Mouse (Mus musculus): Measurements from ENCODE around the gene Col25a1. TPM values are rescaled to one million over a fixed set of nuclear protein-coding genes. Genes with fewer than 3 reads are reported as not detected.

The Col25a1 gene
- polyA plus RNA-seq, 1 experiment from 2014 or later: 0.59 TPM

GRCm38 (mm10) chr3:130094125-130094704 is 37.1 kb upstream of the Col25a1 start:
- Histone ChIP-seq H3K27me3 (replicated peaks; ENCODE audit: control insufficient read depth, insufficient read depth, low read length) (no peaks in the 10 kb centered on the region), H3K4me1 (replicated peaks; ENCODE audit: control insufficient read depth, insufficient read depth, low read length) (no peaks in the 10 kb centered on the region), H3K36me3 (ENCODE audit: control insufficient read depth, insufficient read depth) (no peaks in the 10 kb centered on the region), H3K9me3 (ENCODE audit: control insufficient read depth) (no peaks in the 10 kb centered on the region), H3K9ac (ENCODE audit: low read depth, low read length) (no peak overlapping the region), H3K4me2 (replicated peaks; ENCODE audit: low read depth) (no peak overlapping the region), H3K27ac (ENCODE audit: low read depth, low read length) (no peak overlapping the region), H3K4me3 (ENCODE audit: low read depth, low read length) (no peak overlapping the region)
- TF ChIP-seq CTCF (IDR thresholded peaks at IDR 0.05; ENCODE audit: low read depth): no peak
- 76% methylated on average over 5 of the region's 5 CpGs for WGBS
- ATAC-seq: no peak

DNA sequence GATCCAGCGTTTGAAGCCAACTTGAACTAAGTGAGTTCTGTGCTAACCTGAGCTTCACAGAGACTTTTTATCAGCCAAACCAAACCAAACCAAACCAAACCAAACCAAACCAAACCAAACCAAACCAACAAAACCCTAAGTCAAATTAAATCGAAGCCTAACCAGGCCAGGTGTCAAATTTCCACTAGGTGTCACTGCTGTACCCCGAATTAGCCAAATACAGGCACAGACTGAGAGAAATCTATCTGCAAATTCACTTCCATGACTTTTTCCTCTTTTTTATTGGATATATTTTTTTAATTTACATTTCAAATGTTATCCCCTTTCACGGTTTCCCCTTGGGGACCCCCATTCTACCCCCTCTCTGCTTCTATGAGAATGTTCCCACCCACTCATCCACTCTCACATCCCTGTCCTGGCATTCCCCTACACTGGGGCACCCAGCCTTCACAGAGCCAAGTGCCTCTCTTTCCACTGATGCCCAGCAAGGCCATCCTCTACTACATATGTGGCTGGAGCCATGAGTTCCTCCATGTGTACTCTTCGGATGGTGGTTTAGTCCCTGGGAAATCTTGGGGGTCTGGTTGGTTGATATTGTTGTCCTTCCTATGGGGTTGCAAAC is 36.0 kb upstream of the Col25a1 start:
- H3K27ac ChIP-seq (ENCODE audit: low read depth, low read length): no peak overlapping the region
- H3K4me1 ChIP-seq (replicated peaks; ENCODE audit: control insufficient read depth, insufficient read depth, low read length): no peaks in the 10 kb centered on the region
- no peak overlapping the region for H3K4me3 ChIP-seq (ENCODE audit: low read depth, low read length)
- H3K9ac ChIP-seq (ENCODE audit: low read depth, low read length): no peak overlapping the region
- no peak overlapping the region for H3K4me2 ChIP-seq (replicated peaks; ENCODE audit: low read depth)
- no peaks in the 10 kb centered on the region for H3K27me3 ChIP-seq (replicated peaks; ENCODE audit: control insufficient read depth, insufficient read depth, low read length)
- WGBS: 37% methylated on average over 5 of the region's 5 CpGs
- no peaks in the 10 kb centered on the region for H3K9me3 ChIP-seq (ENCODE audit: control insufficient read depth)
- TF ChIP-seq CTCF (IDR thresholded peaks at IDR 0.05; ENCODE audit: low read depth): peak; percentile 79
- H3K36me3 ChIP-seq (ENCODE audit: control insufficient read depth, insufficient read depth): no peaks in the 10 kb centered on the region
- ATAC-seq: no peak

GRCm38 (mm10) chr3:130103486-130103885 is 27.8 kb upstream of the Col25a1 start:
- no peak overlapping the region for H3K4me3 ChIP-seq (ENCODE audit: low read depth, low read length)
- no peak for ATAC-seq
- no peaks in the 10 kb centered on the region for H3K9me3 ChIP-seq (ENCODE audit: control insufficient read depth)
- H3K27ac ChIP-seq (ENCODE audit: low read depth, low read length): no peak overlapping the region
- no peak overlapping the region for H3K9ac ChIP-seq (ENCODE audit: low read depth, low read length)
- H3K4me1 ChIP-seq (replicated peaks; ENCODE audit: control insufficient read depth, insufficient read depth, low read length): no peaks in the 10 kb centered on the region
- WGBS: 72% methylated on average over 8 of the region's 8 CpGs
- H3K36me3 ChIP-seq (ENCODE audit: control insufficient read depth, insufficient read depth): no peaks in the 10 kb centered on the region
- peak; percentile 56 for TF ChIP-seq CTCF (IDR thresholded peaks at IDR 0.05; ENCODE audit: low read depth)
- no peak overlapping the region for H3K4me2 ChIP-seq (replicated peaks; ENCODE audit: low read depth)
- H3K27me3 ChIP-seq (replicated peaks; ENCODE audit: control insufficient read depth, insufficient read depth, low read length): no peaks in the 10 kb centered on the region

GRCm38 (mm10) chr3:130104471-130104870 is 26.8 kb upstream of the Col25a1 start:
- WGBS: 70% methylated on average over 9 of the region's 9 CpGs
- Histone ChIP-seq H3K4me2 (replicated peaks; ENCODE audit: low read depth) (no peak overlapping the region), H3K27me3 (replicated peaks; ENCODE audit: control insufficient read depth, insufficient read depth, low read length) (no peaks in the 10 kb centered on the region), H3K27ac (ENCODE audit: low read depth, low read length) (no peak overlapping the region), H3K36me3 (ENCODE audit: control insufficient read depth, insufficient read depth) (no peaks in the 10 kb centered on the region), H3K4me1 (replicated peaks; ENCODE audit: control insufficient read depth, insufficient read depth, low read length) (no peaks in the 10 kb centered on the region), H3K9me3 (ENCODE audit: control insufficient read depth) (no peaks in the 10 kb centered on the region), H3K9ac (ENCODE audit: low read depth, low read length) (no peak overlapping the region), H3K4me3 (ENCODE audit: low read depth, low read length) (no peak overlapping the region)
- no peak for ATAC-seq
- no peak for TF ChIP-seq CTCF (IDR thresholded peaks at IDR 0.05; ENCODE audit: low read depth)

DNA sequence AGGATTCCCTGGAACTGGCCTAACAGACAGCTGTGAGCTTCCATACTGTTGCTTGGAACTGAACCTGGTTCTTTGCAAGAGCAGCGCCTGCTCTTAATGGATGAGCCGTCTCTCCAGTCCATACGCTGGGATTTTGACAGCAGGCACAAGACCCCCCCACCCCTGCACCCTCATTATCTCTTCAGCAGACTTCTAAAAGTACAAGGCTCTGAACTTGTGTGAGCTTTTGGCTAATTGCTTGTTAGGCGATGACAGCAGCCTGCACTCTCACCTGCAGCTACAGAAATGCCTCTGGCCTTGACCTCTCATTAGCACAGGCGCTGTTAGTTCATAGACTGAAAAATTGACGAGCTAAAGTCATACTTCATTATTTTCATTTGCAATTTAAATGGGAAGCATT is 14.4 kb upstream of the Col25a1 start:
- H3K27ac ChIP-seq (ENCODE audit: low read depth, low read length): no peak overlapping the region
- H3K9ac ChIP-seq (ENCODE audit: low read depth, low read length): no peak overlapping the region
- no peak overlapping the region for H3K4me3 ChIP-seq (ENCODE audit: low read depth, low read length)
- no peak for ATAC-seq
- no peaks in the 10 kb centered on the region for H3K36me3 ChIP-seq (ENCODE audit: control insufficient read depth, insufficient read depth)
- no peak for TF ChIP-seq CTCF (IDR thresholded peaks at IDR 0.05; ENCODE audit: low read depth)
- no peak overlapping the region for H3K4me2 ChIP-seq (replicated peaks; ENCODE audit: low read depth)
- no peaks in the 10 kb centered on the region for H3K4me1 ChIP-seq (replicated peaks; ENCODE audit: control insufficient read depth, insufficient read depth, low read length)
- no peaks in the 10 kb centered on the region for H3K9me3 ChIP-seq (ENCODE audit: control insufficient read depth)
- 84% methylated on average over 6 of the region's 6 CpGs for WGBS
- H3K27me3 ChIP-seq (replicated peaks; ENCODE audit: control insufficient read depth, insufficient read depth, low read length): no peaks in the 10 kb centered on the region

DNA sequence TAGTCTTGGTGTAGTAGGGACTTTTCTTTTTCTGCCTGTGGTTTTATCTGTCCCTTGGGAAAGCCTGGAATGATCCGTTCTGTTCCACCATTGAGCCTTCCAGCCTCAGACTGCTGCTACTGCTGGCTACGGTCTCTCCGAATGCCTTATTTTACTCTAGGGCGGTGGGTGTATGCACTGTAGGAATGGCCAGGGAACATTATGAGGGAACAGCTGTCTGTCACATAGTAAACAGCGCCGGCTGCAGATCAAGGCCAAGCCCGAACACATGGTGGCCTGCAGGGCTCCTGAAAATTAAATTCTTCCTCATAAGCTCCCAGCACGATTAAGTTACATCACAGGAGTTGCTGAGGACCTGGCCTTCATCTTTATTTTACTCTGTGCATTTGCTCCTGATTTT is 3.5 kb upstream of the Col25a1 start:
- Histone ChIP-seq H3K27ac (ENCODE audit: low read depth, low read length) (no peak overlapping the region), H3K36me3 (ENCODE audit: control insufficient read depth, insufficient read depth) (no peaks in the 10 kb centered on the region), H3K9ac (ENCODE audit: low read depth, low read length) (no peak overlapping the region), H3K9me3 (ENCODE audit: control insufficient read depth) (no peaks in the 10 kb centered on the region), H3K4me2 (replicated peaks; ENCODE audit: low read depth) (no peak overlapping the region), H3K4me3 (ENCODE audit: low read depth, low read length) (no peak overlapping the region), H3K27me3 (replicated peaks; ENCODE audit: control insufficient read depth, insufficient read depth, low read length) (no peaks in the 10 kb centered on the region), H3K4me1 (replicated peaks; ENCODE audit: control insufficient read depth, insufficient read depth, low read length) (0 out of 2 replicates have a peak, but pooled peaks cover 4% of the 10 kb centered on the region)
- TF ChIP-seq CTCF (IDR thresholded peaks at IDR 0.05; ENCODE audit: low read depth): no peak
- WGBS: 67% methylated on average over 8 of the region's 8 CpGs
- no peak for ATAC-seq

All from intestine, postnatal 0 days (tissue).